Mouse (Mus musculus) testis, adult 2 months (tissue): ENCODE results near the gene Trp53bp1. TPM values are rescaled to one million over a fixed set of nuclear protein-coding genes. Genes with fewer than 3 reads are reported as not detected.

Experiments used
- H3K27ac ChIP-seq: fragments of 200-500 bp; 2 replicates; pipeline ENCODE4 v1.5.1; 2012; ENCODE audit warnings: low read depth, low read length; ENCODE audit not compliant: control insufficient read depth, insufficient read depth
- H3K27me3 ChIP-seq: fragments of 200-500 bp; 2 replicates; pipeline ENCODE4 v1.6.1; 2012; ENCODE audit warnings: mild to moderate bottlenecking, low read length, moderate library complexity; ENCODE audit not compliant: control insufficient read depth, insufficient read depth
- H3K36me3 ChIP-seq: fragments of 200-500 bp; 2 replicates; pipeline ENCODE4 v1.6.1; 2012; ENCODE audit warnings: mild to moderate bottlenecking, low read length; ENCODE audit not compliant: control insufficient read depth, insufficient read depth
- H3K4me1 ChIP-seq: fragments of 200-500 bp; 2 replicates; pipeline ENCODE4 v1.6.1; 2012; ENCODE audit warnings: low read length; ENCODE audit not compliant: control insufficient read depth, insufficient read depth
- H3K4me3 ChIP-seq: fragments of 200-500 bp; 2 replicates; pipeline ENCODE4 v1.5.1; 2012; ENCODE audit warnings: low read depth, mild to moderate bottlenecking, low read length, moderate library complexity, mixed read lengths; ENCODE audit not compliant: control insufficient read depth
- CTCF ChIP-seq: fragments of 200-500 bp; IDR thresholded peaks from 2 replicates; pipeline ENCODE4 v1.5.1; 2012; ENCODE audit warnings: low read depth, mild to moderate bottlenecking, inconsistent platforms, low read length, moderate library complexity; ENCODE audit not compliant: control insufficient read depth, insufficient read depth, insufficient replicate concordance
- POLR2A ChIP-seq: fragments of 200-500 bp; IDR thresholded peaks from 2 replicates; pipeline ENCODE4 v1.6.1; 2012; ENCODE audit warnings: low read depth, mild to moderate bottlenecking, inconsistent platforms, low read length, moderate library complexity; ENCODE audit not compliant: control insufficient read depth
- polyA plus RNA-seq: library from polyadenylated mRNA; depleted of rRNA; stranded (reverse); fragments of >200 nt; gene quantifications from 2 replicates; pipeline ENCODE4 v1.2.3, GENCODE M21; 2012; rRNA removed

Trp53bp1 gene
- polyA plus RNA-seq: 57.6 and 58.2 TPM in 2 replicates

- H3K4me3 ChIP-seq: peak within 1 kb of the TSS; percentile 90
- H3K27ac ChIP-seq: peak within 1 kb of the TSS; percentile 90
- H3K27me3 ChIP-seq: no peaks in the 10 kb centered on the region
- no peaks in the 10 kb centered on the region for H3K4me1 ChIP-seq
- TF ChIP-seq CTCF (no peak), POLR2A (peak; percentile 84)
- 0 out of 2 replicates have a peak, but pooled peaks cover 1% of the 10 kb centered on the region for H3K36me3 ChIP-seq
Measured at GRCm38 (mm10) chr2:121271236-121271927, at the start of gene Trp53bp1. TSS of gene Trp53bp1 (minus strand) at chr2:121271407.

GRCm38 (mm10) chr2:121316278-121316677 is 45.1 kb upstream of the Trp53bp1 start:
- TF ChIP-seq CTCF: no peak
- no peak for TF ChIP-seq POLR2A
- Histone ChIP-seq H3K4me1 (no peaks in the 10 kb centered on the region), H3K36me3 (peaks cover 2% of the 10 kb centered on the region), H3K27me3 (no peaks in the 10 kb centered on the region), H3K4me3 (no peak overlapping the region), H3K27ac (no peak overlapping the region)

GRCm38 (mm10) chr2:121308997-121309416 is 37.8 kb upstream of the Trp53bp1 start:
- Histone ChIP-seq H3K4me3 (no peak overlapping the region), H3K36me3 (no peaks in the 10 kb centered on the region), H3K27ac (no peak overlapping the region)

GRCm38 (mm10) chr2:121300036-121300435 is 28.8 kb upstream of the Trp53bp1 start:
- TF ChIP-seq POLR2A (no peak), CTCF (no peak)
- H3K4me3 ChIP-seq: no peak overlapping the region
- no peaks in the 10 kb centered on the region for H3K36me3 ChIP-seq
- no peaks in the 10 kb centered on the region for H3K4me1 ChIP-seq
- no peak overlapping the region for H3K27ac ChIP-seq
- H3K27me3 ChIP-seq: no peaks in the 10 kb centered on the region

More at GRCm38 (mm10) chr2:121308997-121309416, 37.8 kb upstream of the Trp53bp1 start:
- H3K27me3 ChIP-seq: no peaks in the 10 kb centered on the region
- TF ChIP-seq POLR2A (no peak), CTCF (no peak)
- peaks cover 14% of the 10 kb centered on the region for H3K4me1 ChIP-seq

- no peak overlapping the region for H3K27ac ChIP-seq
- TF ChIP-seq CTCF (no peak), POLR2A (no peak)
Measured at GRCm38 (mm10) chr2:121299471-121299870, 28.3 kb upstream of the Trp53bp1 start.

GRCm38 (mm10) chr2:121298131-121298530 is 26.9 kb upstream of the Trp53bp1 start:
- Histone ChIP-seq H3K4me1 (no peaks in the 10 kb centered on the region; the same call in 1 of the 2 replicates), H3K4me3 (no peak overlapping the region), H3K27me3 (no peaks in the 10 kb centered on the region), H3K27ac (no peak overlapping the region), H3K36me3 (no peaks in the 10 kb centered on the region)
- TF ChIP-seq POLR2A (no peak), CTCF (no peak)

More at GRCm38 (mm10) chr2:121299471-121299870, 28.3 kb upstream of the Trp53bp1 start:
- no peaks in the 10 kb centered on the region for H3K36me3 ChIP-seq
- H3K27me3 ChIP-seq: no peaks in the 10 kb centered on the region
- no peak overlapping the region for H3K4me3 ChIP-seq
- H3K4me1 ChIP-seq: no peaks in the 10 kb centered on the region

- Histone ChIP-seq H3K27ac (no peak overlapping the region), H3K4me1 (no peaks in the 10 kb centered on the region; the same call in 1 of the 2 replicates), H3K4me3 (no peak overlapping the region), H3K36me3 (no peaks in the 10 kb centered on the region), H3K27me3 (no peaks in the 10 kb centered on the region)
- no peak for TF ChIP-seq CTCF
- no peak for TF ChIP-seq POLR2A
Measured at GRCm38 (mm10) chr2:121297701-121298100, 26.5 kb upstream of the Trp53bp1 start.
